Mouse (Mus musculus): ENCODE results near the gene Vipr1. TPM values are rescaled to one million over a fixed set of nuclear protein-coding genes. Genes with fewer than 3 reads are reported as not detected.

Vipr1 gene
- total and polyA plus RNA-seq, 2 experiments: 16.7 to 22.2 TPM

- H3K9ac ChIP-seq (ENCODE audit: low read depth, low read length): no peak overlapping the region
- H3K27ac ChIP-seq (replicated peaks; ENCODE audit: insufficient read depth, low read depth, low read length): no peak overlapping the region
- TF ChIP-seq POLR2A (IDR thresholded peaks at IDR 0.05; ENCODE audit: extremely low read depth, insufficient read depth, low read length) (no peak), CTCF (IDR thresholded peaks at IDR 0.05; ENCODE audit: low read depth, low read length) (no peak)
- no peak overlapping the region for H3K4me3 ChIP-seq (ENCODE audit: insufficient read depth, low read depth, low read length)
- H3K4me1 ChIP-seq (ENCODE audit: control insufficient read depth, insufficient read depth, low read length): no peaks in the 10 kb centered on the region
- no peak for DNase-seq (ENCODE audit: extremely low read depth, low read depth, low spot score)
- H3K36me3 ChIP-seq (ENCODE audit: control insufficient read depth, insufficient read depth, low read length): no peaks in the 10 kb centered on the region
- WGBS: 83% methylated on average over 5 of the region's 5 CpGs
- H3K27me3 ChIP-seq (ENCODE audit: control insufficient read depth, insufficient read depth, low read length): no peaks in the 10 kb centered on the region
- no peaks in the 10 kb centered on the region for H3K79me2 ChIP-seq (ENCODE audit: control insufficient read depth, insufficient read depth, low read length)
These were observed 13.8 kb downstream of the Vipr1 start for GRCm38 (mm10) chr9:121656322-121656721.

GRCm38 (mm10) chr9:121657143-121657542 is 14.6 kb downstream of the Vipr1 start:
- TF ChIP-seq CTCF (IDR thresholded peaks at IDR 0.05; ENCODE audit: low read depth, low read length) (no peak), POLR2A (IDR thresholded peaks at IDR 0.05; ENCODE audit: extremely low read depth, insufficient read depth, low read length) (no peak)
- Histone ChIP-seq H3K27ac (replicated peaks; ENCODE audit: insufficient read depth, low read depth, low read length) (no peak overlapping the region), H3K4me3 (ENCODE audit: insufficient read depth, low read depth, low read length) (no peak overlapping the region), H3K4me1 (ENCODE audit: control insufficient read depth, insufficient read depth, low read length) (no peaks in the 10 kb centered on the region), H3K36me3 (ENCODE audit: control insufficient read depth, insufficient read depth, low read length) (no peaks in the 10 kb centered on the region), H3K79me2 (ENCODE audit: control insufficient read depth, insufficient read depth, low read length) (no peaks in the 10 kb centered on the region), H3K9ac (ENCODE audit: low read depth, low read length) (no peak overlapping the region), H3K27me3 (ENCODE audit: control insufficient read depth, insufficient read depth, low read length) (no peaks in the 10 kb centered on the region)
- WGBS: 66% methylated on average over 13 of the region's 13 CpGs
- DNase-seq (ENCODE audit: extremely low read depth, low read depth, low spot score): no peak

DNA sequence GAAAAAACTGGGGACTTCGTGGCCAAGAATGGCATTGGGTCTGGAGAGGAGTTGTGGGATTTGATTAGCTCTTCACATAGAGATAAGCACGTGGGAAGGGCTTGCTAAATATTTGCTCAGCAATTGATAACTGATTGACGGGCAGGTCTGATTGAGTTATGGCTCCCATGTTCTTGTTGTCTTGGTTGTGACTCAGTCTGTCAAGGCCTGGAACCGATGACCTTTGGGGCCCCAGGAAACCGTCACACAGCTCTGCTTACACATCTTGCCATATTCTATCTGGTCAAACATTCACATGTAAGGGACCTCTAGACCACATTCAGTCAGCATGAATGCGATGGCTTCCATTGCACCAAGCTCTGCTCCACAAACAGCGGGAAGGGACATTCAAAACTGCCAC is 15.7 kb downstream of the Vipr1 start:
- Histone ChIP-seq H3K36me3 (ENCODE audit: control insufficient read depth, insufficient read depth, low read length) (no peaks in the 10 kb centered on the region), H3K9ac (ENCODE audit: low read depth, low read length) (no peak overlapping the region), H3K4me1 (ENCODE audit: control insufficient read depth, insufficient read depth, low read length) (no peaks in the 10 kb centered on the region), H3K27ac (replicated peaks; ENCODE audit: insufficient read depth, low read depth, low read length) (no peak overlapping the region), H3K27me3 (ENCODE audit: control insufficient read depth, insufficient read depth, low read length) (no peaks in the 10 kb centered on the region), H3K79me2 (ENCODE audit: control insufficient read depth, insufficient read depth, low read length) (no peaks in the 10 kb centered on the region), H3K4me3 (ENCODE audit: insufficient read depth, low read depth, low read length) (no peak overlapping the region)
- TF ChIP-seq POLR2A (IDR thresholded peaks at IDR 0.05; ENCODE audit: extremely low read depth, insufficient read depth, low read length): no peak
- TF ChIP-seq CTCF (IDR thresholded peaks at IDR 0.05; ENCODE audit: low read depth, low read length): no peak
- WGBS: 38% methylated on average over 7 of the region's 7 CpGs
- DNase-seq (ENCODE audit: extremely low read depth, low read depth, low spot score): no peak

DNA sequence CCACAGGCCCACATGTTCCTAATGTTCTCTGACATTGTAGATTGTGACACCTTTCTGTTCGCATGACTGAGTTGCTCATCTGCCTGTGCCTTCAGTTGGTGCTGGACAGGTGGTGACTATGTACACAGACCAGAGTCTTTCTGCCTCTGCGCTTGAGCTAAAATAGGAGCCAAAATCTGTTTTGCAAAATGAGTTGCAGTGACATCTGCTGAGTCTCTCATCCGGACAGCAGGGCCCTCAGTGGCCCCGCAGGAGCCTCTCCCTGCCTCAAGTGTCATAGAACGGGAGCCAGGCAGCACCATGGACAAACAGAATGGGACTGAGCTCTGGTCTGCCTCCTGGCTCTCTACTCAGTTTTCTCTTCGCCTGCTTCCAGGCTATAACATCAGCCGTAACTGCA is 17.3 kb downstream of the Vipr1 start:
- no peaks in the 10 kb centered on the region for H3K27me3 ChIP-seq (ENCODE audit: control insufficient read depth, insufficient read depth, low read length)
- WGBS: 64% methylated on average over 7 of the region's 7 CpGs

DNA sequence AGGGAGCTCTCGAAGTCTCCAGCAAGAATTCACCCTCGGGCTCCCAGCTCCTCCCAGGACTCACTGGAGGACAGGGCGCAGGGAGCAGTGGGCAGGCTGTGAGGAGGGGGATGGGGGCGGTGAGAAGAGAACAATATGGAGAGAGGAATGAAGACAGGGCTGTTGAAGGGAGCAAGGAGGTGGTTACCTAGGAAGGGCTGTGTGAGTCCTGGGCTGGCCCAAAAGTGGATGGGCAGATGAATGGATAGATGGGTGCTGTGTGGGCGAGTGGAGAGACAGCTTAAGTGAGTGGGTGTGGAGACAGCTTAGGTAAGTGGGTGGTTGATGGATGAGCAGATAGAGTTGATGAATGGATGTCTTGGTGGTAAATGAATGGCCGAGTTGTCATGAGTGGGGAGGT is 21.0 kb downstream of the Vipr1 start:
- Histone ChIP-seq H3K4me1 (ENCODE audit: control insufficient read depth, insufficient read depth, low read length) (no peaks in the 10 kb centered on the region), H3K27ac (replicated peaks; ENCODE audit: insufficient read depth, low read depth, low read length) (no peak overlapping the region), H3K36me3 (ENCODE audit: control insufficient read depth, insufficient read depth, low read length) (no peaks in the 10 kb centered on the region), H3K9ac (ENCODE audit: low read depth, low read length) (no peak overlapping the region), H3K79me2 (ENCODE audit: control insufficient read depth, insufficient read depth, low read length) (no peaks in the 10 kb centered on the region), H3K4me3 (ENCODE audit: insufficient read depth, low read depth, low read length) (no peak overlapping the region), H3K27me3 (ENCODE audit: control insufficient read depth, insufficient read depth, low read length) (no peaks in the 10 kb centered on the region)
- TF ChIP-seq CTCF (IDR thresholded peaks at IDR 0.05; ENCODE audit: low read depth, low read length) (no peak), POLR2A (IDR thresholded peaks at IDR 0.05; ENCODE audit: extremely low read depth, insufficient read depth, low read length) (no peak)
- DNase-seq (ENCODE audit: extremely low read depth, low read depth, low spot score): no peak
- WGBS: 73% methylated on average over 6 of the region's 6 CpGs

More for the DNA sequence above, 17.3 kb downstream of the Vipr1 start:
- Histone ChIP-seq H3K4me1 (ENCODE audit: control insufficient read depth, insufficient read depth, low read length) (no peaks in the 10 kb centered on the region), H3K36me3 (ENCODE audit: control insufficient read depth, insufficient read depth, low read length) (no peaks in the 10 kb centered on the region), H3K79me2 (ENCODE audit: control insufficient read depth, insufficient read depth, low read length) (no peaks in the 10 kb centered on the region), H3K9ac (ENCODE audit: low read depth, low read length) (no peak overlapping the region), H3K27ac (replicated peaks; ENCODE audit: insufficient read depth, low read depth, low read length) (no peak overlapping the region), H3K4me3 (ENCODE audit: insufficient read depth, low read depth, low read length) (no peak overlapping the region)
- TF ChIP-seq POLR2A (IDR thresholded peaks at IDR 0.05; ENCODE audit: extremely low read depth, insufficient read depth, low read length) (no peak), CTCF (IDR thresholded peaks at IDR 0.05; ENCODE audit: low read depth, low read length) (no peak)
- no peak for DNase-seq (ENCODE audit: extremely low read depth, low read depth, low spot score)

DNA sequence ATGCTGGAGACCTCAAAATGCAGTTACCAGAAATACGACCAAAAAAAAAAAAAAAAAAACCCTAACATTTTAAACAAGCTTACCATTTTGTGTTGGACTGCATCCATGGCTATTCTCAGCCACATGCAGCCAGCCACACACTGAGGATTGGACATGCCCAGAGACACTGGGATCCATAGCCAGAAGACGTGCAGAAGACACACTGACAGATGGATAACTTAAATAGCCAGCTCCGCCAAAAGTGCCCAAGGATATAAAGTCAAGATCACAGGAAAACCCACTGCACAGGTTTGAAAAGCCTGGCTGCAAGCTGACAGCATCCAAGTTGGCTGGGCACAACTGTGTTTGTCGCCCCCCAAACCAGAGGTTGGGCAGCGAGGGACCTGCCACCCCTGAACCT is 21.6 kb downstream of the Vipr1 start:
- no peak for DNase-seq (ENCODE audit: extremely low read depth, low read depth, low spot score)
- H3K27me3 ChIP-seq (ENCODE audit: control insufficient read depth, insufficient read depth, low read length): peaks cover 2% of the 10 kb centered on the region; the same call in 1 of the 2 replicates
- no peaks in the 10 kb centered on the region for H3K79me2 ChIP-seq (ENCODE audit: control insufficient read depth, insufficient read depth, low read length)
- TF ChIP-seq POLR2A (IDR thresholded peaks at IDR 0.05; ENCODE audit: extremely low read depth, insufficient read depth, low read length): no peak
- no peak for TF ChIP-seq CTCF (IDR thresholded peaks at IDR 0.05; ENCODE audit: low read depth, low read length)
- WGBS: 73% methylated on average over 5 of the region's 5 CpGs
- H3K4me3 ChIP-seq (ENCODE audit: insufficient read depth, low read depth, low read length): no peak overlapping the region
- no peaks in the 10 kb centered on the region for H3K4me1 ChIP-seq (ENCODE audit: control insufficient read depth, insufficient read depth, low read length)
- no peaks in the 10 kb centered on the region for H3K36me3 ChIP-seq (ENCODE audit: control insufficient read depth, insufficient read depth, low read length)
- H3K27ac ChIP-seq (replicated peaks; ENCODE audit: insufficient read depth, low read depth, low read length): no peak overlapping the region
- no peak overlapping the region for H3K9ac ChIP-seq (ENCODE audit: low read depth, low read length)

Measured in liver, adult 2 months (tissue).